Mouse (Mus musculus) splenic B cell, adult 2 months (primary cell): ENCODE measurements around the gene Gcn1l1.
A peak's percentile ranks its signal among the peaks of the same experiment; 100 is the strongest.

Experiments
- DNase-seq: peaks from one replicate; pipeline ENCODE4 v3.0.0-alpha.2; 2011; ENCODE audit warnings: low read depth, low spot score
- H3K27me3 ChIP-seq: 2 replicates; pipeline ENCODE4 v1.6.1; 2012; ENCODE audit warnings: mild to moderate bottlenecking, low read length, moderate library complexity, mixed read lengths; ENCODE audit not compliant: control insufficient read depth, poor library complexity, insufficient read depth, severe bottlenecking
- H3K36me3 ChIP-seq: 2 replicates; pipeline ENCODE4 v1.6.1; 2012; ENCODE audit warnings: mild to moderate bottlenecking, low read length, moderate library complexity, mixed read lengths; ENCODE audit not compliant: control insufficient read depth, poor library complexity, insufficient read depth, severe bottlenecking

Gene Gcn1l1

DNA sequence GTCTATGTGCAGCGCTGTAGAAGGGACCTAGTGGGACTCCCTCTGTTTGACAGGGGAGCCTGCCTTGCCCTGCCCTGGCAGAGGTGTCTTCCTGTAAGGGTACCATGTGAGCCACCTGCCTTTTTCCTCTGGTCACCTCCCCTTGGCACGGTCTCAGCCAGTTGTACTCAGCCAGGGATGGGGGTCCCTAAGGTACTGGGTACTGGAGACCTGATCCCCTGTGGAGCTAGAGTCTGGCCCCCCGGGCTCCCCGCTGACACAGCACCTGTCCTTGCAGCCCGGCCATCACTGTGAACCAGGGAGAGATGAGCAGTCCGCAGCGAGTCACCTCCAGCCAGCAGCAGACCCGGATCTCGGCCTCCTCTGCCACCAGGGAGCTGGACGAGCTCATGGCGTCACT lies 18.5 kb upstream of the Gcn1l1 start:
- Histone ChIP-seq H3K27me3 (no peaks in the 10 kb centered on the region), H3K36me3 (peaks cover 30% of the 10 kb centered on the region)
- no peak for DNase-seq

DNA sequence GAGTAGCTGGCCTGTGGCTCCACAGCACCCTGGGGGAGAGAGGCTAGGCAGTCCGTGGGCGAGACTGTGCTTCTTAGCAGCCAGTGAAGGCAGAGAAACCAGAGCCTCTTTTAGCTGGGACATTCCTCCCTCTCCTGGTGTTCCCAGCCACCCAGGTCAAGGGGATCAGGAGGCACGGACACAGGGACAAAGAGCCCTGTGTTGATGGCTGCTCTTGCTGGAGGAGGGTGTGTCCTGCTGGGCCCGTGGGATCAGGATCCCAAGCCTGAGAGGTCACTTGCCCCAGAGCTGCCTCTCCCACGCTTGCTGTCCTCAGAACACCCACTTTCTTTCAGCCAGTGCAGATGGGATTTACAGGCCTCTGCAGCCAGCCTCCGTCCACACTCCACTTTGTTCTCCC lies 18.0 kb upstream of the Gcn1l1 start:
- Histone ChIP-seq H3K36me3 (peaks cover 30% of the 10 kb centered on the region), H3K27me3 (no peaks in the 10 kb centered on the region)
- no peak for DNase-seq

DNA sequence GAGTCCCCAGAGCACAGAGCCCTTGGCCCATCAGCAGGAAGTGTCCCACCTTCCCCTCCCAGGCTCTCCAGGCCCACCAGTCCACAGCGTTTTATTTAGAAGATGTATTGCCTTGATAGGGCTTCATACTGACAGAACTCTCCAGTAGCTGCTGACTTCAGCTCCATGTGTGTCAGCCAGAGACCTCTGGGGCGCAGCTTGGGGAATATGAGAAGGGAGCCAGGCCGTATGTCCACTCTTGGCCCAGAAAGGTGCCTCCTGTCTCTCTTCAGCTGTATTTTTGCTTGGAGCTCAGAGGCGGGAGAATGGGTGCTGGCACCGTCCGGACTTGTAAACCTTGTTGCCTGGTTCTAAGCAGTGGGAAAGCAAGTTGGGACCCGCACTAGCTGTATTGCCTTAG lies 17.6 kb upstream of the Gcn1l1 start:
- DNase-seq, result no peak
- Histone ChIP-seq H3K27me3 (no peaks in the 10 kb centered on the region), H3K36me3 (peaks cover 30% of the 10 kb centered on the region)

DNA sequence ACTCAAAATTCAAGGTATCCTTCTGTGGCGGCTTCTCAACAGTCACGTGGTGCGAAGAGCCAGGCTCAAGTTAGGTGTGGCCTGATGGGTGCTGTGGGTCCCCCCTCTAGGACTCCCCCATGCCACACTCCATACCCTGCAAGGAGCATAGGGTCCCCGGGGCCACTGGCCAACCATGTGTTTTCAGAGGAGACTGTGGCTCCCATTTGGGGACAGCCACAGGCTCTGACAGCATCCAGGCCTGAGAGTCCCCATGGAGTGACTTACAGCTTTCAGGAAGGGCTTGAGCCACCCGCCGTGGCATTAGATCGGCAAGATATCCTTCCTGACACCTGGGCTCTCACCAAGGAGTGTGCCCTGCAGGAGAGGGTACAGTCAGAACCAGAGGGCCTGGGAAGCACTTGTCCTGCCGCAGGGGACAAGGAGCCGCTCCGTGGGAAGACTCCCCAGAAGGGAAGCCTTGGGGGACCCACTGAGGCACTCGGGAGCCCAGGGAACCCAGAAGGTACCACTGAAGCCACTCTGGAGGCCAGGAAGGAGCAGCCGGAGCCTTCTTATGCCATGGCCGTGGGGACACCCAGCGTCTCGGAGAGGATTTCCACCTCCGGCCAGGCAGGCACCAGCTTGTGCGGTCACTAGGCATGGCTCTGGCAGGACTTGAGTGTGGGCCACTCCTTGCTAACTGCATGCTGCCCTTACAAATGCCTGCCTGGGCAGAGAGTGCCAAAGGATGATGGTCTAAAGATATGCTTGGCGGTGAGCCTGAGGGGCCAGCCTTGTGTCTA lies 16.4 kb upstream of the Gcn1l1 start:
- DNase-seq, result no peak
- Histone ChIP-seq H3K36me3 (peaks cover 32% of the 10 kb centered on the region), H3K27me3 (no peaks in the 10 kb centered on the region)

DNA sequence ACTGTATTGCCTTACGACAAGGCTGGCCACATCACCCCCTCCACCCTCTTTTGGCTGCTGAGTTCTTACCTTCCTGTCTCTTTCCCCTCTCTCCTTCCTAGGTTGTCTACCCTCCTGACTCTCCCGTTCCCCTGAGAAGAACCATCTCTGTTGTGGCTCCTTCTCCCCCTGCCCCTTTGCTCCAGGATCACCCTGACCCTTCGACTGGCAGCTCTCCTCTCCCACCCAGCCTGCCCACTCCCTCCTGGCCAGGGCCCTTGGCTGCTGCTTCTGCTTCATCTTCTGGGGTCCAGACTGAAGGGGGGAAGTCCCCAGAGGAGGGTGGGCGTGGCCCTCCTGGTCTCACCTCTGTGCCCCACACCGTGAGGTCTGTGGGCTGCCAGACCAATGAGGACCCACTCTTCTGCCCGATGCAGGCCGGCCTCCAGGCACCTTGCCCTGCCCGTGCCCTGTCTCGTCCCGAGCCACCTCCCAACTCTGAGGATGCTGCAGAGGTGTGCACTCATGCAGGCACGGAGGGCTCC lies 14.5 kb upstream of the Gcn1l1 start:
- DNase-seq, result no peak
- no peaks in the 10 kb centered on the region for H3K27me3 ChIP-seq
- H3K36me3 ChIP-seq, result peaks cover 31% of the 10 kb centered on the region

DNA sequence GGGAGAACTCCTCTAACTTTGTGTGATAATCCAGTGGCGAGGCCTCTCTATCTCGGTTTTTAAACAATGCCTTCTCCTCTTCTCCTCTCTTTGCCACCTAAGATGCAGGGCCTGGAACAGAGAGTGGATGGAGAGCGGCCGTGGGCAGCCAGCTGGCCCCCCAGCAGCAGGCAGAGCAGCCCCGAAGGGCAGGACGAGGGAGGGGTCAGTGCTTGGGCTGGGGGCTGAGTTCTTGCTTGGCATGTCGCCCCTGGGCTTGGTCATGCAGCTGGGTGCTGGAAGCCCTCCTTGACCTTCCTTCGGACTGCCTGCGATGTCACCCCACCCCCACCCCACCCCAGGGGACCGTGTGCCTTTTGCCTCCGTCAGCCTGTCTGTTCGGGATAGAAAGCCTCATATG lies 13.7 kb upstream of the Gcn1l1 start:
- peaks cover 29% of the 10 kb centered on the region for H3K36me3 ChIP-seq
- H3K27me3 ChIP-seq, result no peaks in the 10 kb centered on the region
- no peak for DNase-seq

DNA sequence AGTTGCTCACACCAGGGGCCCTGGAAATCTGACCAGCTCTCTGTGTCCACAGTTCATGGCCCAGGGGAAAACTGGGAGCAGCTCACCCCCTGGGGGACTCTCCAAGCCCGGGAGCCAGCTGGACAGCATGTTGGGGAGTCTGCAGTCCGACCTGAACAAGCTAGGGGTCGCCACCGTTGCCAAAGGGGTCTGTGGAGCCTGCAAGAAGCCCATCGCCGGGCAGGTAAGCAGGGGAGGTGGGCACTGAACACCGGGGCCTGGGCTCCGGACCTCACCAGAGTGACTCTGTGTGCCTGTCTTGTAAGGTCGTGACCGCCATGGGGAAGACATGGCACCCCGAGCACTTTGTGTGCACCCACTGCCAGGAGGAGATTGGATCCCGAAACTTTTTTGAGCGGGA lies 13.3 kb upstream of the Gcn1l1 start:
- DNase-seq, result no peak
- no peaks in the 10 kb centered on the region for H3K27me3 ChIP-seq
- H3K36me3 ChIP-seq, result peaks cover 29% of the 10 kb centered on the region; the same call in 1 of the 2 replicates

DNA sequence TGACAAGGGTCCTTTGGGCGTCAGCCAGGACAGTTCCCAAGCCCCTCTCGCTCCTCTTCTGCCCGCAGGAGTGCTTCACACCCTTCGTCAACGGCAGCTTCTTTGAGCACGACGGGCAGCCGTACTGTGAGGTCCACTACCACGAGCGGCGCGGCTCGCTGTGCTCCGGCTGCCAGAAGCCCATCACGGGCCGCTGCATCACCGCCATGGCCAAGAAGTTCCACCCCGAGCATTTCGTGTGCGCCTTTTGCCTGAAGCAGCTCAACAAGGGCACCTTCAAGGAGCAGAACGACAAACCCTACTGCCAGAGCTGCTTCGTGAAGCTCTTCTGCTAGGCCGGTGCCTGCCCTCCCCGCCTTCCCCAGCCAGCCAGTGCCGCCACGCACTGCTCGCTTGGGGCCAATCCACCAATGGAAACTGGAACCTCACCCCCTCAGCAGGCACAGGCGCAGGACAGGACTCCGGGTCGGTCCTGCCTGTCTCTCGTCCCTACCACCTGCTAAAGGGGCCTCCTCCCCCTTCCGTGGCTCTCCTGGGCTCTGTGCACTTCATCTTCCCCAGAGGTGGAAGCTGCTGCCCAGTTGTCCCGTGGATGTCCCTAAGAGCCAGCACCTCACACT lies 11.1 kb upstream of the Gcn1l1 start:
- Histone ChIP-seq H3K27me3 (no peaks in the 10 kb centered on the region), H3K36me3 (peaks cover 20% of the 10 kb centered on the region; the same call in 1 of the 2 replicates)
- DNase-seq, result no peak

DNA sequence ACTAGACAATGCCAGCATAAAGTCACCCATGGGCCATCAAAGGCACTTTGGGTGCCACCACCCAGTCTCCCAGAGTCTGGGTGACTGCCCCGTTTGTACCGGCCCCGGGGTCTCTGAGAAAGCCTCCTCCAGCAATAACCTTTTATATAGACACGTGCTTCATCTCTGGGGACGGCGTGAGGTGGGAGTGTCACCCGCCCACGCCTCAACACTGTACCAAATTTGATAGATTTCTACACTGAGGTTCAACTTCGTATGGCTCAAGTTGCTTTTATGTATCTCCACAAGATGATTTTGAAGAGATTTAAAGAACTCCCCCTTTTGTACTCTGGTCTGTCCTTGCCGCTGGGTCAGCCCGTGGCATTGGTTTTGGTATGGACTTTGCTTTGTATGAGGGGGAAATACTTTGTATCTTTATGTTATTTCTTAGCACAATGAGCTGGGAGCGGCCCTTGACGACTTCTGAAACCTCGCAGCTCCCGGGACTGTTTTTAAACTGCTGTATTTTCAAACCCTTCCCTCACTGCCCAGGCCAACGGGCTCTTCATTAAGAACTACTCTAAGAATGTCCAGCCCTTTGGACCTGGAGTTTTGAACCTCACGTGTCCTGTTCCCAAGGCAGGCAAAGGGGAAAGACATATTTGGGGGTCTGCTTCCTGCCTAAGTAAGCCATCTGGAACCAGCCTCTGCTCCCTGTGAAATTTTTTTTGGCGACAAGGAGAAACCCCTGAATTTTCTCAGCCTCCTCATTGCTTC lies 10.3 kb upstream of the Gcn1l1 start:
- no peaks in the 10 kb centered on the region for H3K27me3 ChIP-seq
- H3K36me3 ChIP-seq, result peaks cover 15% of the 10 kb centered on the region; the same call in 1 of the 2 replicates
- no peak for DNase-seq

DNA sequence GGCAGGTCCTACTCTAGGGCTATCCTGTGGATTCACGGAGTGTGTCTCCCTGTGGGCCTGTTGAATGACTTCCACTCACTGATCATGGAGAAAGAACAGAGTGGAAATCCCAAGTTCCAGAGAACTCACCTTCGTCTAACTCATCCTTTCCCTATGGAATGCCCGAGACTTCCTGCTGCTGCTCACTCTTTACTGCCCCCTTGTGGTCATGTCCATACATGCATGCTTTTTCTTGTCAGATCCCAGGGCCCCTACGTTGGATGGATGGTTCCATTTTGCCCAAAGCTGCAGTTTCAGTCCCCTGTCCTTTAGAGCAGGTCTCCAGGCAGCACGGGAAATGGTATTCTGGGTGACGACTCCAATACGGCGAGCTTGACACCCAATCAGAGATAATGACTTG lies 8.8 kb upstream of the Gcn1l1 start:
- H3K27me3 ChIP-seq, result no peaks in the 10 kb centered on the region
- H3K36me3 ChIP-seq, result peaks cover 8% of the 10 kb centered on the region
- DNase-seq, result peak; percentile 80

DNA sequence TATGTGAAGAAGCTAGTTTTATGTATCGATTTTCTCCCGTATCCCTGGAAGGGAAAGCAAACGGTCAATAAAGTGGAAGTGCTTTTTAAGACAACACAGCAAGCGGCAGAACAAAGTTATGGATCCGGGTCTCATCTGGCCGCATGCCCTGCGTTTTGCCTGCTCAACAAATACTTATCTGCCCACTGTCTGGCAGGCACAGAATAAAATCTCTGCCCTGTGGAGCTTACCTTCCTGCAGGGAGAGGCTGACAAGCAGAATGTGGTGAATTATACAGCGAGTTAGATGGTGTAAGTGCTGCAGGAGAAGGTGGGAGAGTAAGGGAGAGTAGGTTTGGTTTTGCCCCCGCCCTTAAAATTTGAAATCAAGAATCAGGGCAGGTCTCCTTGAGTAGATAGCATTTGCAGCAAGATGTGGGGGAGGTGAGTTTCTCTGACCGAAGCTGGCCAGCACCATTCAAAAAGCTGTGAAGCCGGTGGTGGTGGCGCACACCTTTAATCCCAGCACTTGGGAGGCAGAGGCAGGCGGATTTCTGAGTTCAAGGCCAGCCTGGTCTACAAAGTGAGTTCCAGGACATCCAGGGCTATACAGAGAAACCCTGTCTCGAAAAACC lies 6.8 kb upstream of the Gcn1l1 start:
- H3K27me3 ChIP-seq, result no peaks in the 10 kb centered on the region
- H3K36me3 ChIP-seq, result peaks cover 11% of the 10 kb centered on the region
- no peak for DNase-seq

DNA sequence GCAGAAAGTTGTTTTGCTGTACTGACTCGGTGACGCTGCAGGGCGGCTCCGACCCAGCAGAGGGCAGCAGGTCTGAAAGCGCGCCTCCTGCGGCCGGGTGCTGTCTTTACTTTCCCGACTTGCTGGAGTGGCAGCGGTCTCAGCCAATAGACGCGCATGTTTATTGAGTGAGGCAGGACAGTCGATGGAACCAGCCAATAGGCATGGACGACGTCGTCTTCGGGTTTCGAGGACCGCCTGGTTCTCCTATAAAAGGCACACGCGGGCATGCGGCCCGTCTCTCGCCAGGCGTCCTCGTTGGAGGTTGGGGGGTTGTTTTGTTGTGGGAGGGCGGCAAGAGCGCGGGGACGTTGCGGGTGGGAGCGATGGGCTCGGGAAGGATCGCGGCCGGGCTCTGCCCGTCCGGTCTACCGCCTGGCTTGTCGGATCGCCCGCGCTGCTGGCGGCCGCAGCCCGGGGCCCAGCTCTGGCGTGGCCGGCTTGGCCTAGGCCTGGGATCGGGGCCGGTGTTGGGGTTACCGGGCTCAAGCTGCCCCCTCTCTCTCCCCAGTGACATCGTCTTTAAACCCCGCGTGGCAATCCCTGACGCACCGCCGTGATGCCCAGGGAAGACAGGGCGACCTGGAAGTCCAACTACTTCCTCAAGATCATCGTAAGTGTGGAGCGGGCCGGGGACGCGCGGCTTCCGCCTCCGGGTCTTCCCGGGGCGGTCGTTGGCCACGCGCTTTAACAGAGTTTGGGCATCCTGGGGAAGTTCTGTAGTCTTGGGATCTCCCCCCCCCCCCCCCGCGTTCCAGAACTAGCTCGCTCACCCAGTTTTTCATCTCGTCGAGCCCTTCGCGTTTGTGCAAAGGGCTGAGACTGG lies 5.6 kb upstream of the Gcn1l1 start, which contains the start of gene Rplp0:
TSS of gene Rplp0 (plus strand) at position 231 of the 865 bp plus-strand sequence.
- DNase-seq, result peak; percentile 100
- H3K27me3 ChIP-seq, result no peaks in the 10 kb centered on the region

DNA sequence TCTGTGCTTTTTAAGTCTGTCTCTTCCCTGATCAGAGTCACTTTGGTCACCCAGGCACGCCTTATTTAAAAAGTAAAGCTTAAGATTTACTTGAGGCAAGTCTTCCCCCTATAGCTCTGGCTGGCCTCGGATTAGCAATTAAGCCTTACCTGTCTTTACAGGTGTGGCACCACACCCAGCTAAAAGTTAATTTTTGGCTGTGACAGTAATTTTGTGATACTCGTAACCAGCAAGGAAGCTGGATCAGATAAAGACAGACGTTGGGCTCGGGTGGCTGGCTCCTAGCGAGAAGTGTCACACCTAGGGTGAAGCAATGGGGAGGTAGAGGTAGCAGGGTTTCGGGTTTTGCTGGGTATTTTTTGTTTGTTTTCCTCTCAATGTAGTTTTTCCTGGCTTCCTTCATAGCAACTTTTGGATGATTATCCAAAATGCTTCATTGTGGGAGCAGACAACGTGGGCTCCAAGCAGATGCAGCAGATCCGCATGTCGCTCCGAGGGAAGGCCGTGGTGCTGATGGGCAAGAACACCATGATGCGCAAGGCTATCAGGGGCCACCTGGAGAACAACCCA lies 4.6 kb upstream of the Gcn1l1 start:
- DNase-seq, result no peak
- Histone ChIP-seq H3K27me3 (no peaks in the 10 kb centered on the region), H3K36me3 (peaks cover 8% of the 10 kb centered on the region)

More for the DNA sequence above, 5.6 kb upstream of the Gcn1l1 start, which contains the start of gene Rplp0:
- peaks cover 8% of the 10 kb centered on the region for H3K36me3 ChIP-seq
